Mouse (Mus musculus) lung, postnatal 14 days (tissue): ENCODE measurements around the gene Dll4.

Source experiments
- DNase-seq: peaks from one replicate; pipeline ENCODE4 v3.0.0; 2021

Gene Dll4

DNA sequence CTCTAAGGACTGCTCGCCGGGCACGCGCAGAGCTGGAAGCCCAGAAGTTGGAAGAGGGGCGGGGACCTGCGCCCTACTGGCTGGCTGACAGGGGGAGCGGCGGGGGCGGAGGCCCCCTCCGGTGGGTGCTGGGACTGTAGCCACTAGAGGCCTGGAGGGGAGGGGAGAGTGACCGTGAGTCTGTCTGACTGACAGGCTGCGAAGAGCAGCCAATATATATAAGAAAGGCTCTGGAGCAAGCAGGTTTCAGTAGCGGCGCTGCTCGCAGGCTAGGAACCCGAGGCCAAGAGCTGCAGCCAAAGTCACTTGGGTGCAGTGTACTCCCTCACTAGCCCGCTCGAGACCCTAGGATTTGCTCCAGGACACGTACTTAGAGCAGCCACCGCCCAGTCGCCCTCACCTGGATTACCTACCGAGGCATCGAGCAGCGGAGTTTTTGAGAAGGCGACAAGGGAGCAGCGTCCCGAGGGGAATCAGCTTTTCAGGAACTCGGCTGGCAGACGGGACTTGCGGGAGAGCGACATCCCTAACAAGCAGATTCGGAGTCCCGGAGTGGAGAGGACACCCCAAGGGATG lies at the start of gene Dll4:
Dll4 (plus strand) TSS at position 217 of the 576 bp plus-strand sequence.
- DNase-seq = peak; percentile 79

- DNase-seq = no peak
Measured at GRCm38 (mm10) chr2:119276926-119277325, 48.7 kb upstream of the Dll4 start.

GRCm38 (mm10) chr2:119277810-119278209 lies 47.8 kb upstream of the Dll4 start:
- no peak for DNase-seq

DNA sequence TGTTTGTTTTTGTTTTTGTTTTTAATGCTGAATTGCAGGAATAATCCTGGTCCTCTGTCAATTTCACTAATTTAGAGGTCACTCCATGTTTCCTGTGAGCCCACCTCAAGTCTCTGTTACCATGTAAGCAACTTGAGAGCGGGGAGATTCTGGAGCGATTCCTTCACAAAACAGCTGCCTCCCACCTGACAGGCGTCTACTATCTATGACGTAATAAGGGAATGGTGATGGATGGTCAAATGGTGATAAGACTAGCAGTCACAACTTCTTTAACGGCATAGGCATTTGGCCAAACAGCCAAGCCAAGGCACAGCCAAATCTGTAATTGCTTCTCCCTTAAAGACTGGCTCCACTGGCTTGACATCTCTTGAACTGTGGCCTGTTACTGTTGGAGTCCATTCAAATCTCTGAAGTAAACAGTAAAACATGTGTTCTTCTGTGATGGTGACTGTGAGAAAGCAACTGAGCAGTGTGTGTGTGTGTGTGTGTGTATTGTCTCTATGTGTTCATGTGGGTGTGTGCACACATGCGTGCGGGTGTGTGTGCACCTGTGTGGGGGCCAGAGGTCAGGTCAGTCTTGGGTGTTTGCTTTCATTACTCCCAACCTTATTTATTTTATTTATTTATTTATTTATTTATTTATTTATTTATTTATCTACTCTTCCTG lies 43.6 kb upstream of the Dll4 start:
- no peak for DNase-seq

DNA sequence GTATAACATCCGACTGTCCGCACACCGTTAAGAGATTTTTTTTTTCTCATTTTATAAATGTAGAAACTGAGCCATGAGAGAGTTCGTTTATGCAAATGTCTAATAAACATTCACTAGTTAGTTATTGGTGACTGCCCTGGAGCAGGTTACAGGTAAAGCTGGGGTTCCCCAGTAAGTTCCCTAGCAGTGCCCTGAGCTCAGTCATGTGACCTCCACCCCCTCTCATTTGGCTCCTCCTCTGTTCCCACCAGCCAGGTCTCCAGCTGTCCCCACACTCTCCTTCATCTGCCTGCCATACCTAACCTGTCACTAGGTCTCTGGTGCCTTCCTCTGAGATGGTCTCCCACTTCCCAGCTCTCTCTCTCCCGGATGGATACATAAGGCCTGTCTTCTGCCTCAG lies 38.2 kb upstream of the Dll4 start:
- DNase-seq = no peak

DNA sequence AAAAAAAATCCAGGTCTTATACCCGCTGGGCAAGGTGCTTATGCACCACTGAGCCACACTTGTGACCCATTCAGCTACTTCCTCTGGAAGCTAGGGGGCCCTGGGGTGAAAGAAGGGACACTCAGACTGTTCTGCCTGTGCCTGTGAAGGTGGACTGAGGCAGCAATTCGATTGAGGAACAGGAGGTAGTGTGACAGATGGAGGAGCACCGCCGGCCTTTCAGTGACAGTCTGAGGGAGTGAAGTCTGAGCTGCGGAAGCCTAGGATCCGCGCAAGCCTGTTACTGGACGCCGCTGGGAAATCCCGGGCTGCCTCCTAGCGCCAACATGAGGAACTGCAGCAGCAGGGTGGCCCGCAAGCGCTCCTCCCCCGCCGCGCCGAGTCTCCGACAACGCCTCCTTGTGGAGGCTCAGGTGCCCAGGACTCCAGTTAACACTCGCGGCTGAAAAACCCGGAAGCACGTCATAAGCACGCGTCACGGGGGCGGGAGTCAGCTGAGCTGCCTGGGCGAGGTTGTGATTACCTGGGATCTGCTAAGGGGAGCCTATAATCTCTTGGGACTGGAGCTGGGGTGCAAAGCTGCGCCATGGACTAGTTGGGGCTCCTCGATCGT lies 37.2 kb upstream of the Dll4 start, which contains the start of gene Vps18:
Vps18 (plus strand) TSS at position 471 of the 613 bp plus-strand sequence.
- peak; percentile 99 for DNase-seq

DNA sequence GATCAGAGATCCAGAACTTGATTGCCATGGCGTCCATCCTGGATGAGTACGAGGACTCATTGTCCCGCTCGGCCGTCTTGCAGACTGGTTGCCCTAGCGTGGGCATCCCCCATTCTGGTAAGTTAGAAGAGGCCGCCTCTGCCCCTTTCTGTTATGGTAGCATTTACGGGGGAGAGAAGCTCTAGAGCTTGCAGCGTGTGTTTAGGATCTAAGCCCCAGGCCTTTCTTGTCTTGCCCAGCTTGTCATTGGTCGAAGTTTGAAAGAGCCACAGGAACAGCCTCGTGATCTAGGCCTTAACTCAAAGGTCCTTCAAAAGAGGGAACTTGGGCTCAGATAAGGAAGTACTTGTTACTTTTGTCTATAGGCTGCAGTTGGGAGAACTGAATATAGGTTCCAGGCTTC lies 36.6 kb upstream of the Dll4 start:
- no peak for DNase-seq

DNA sequence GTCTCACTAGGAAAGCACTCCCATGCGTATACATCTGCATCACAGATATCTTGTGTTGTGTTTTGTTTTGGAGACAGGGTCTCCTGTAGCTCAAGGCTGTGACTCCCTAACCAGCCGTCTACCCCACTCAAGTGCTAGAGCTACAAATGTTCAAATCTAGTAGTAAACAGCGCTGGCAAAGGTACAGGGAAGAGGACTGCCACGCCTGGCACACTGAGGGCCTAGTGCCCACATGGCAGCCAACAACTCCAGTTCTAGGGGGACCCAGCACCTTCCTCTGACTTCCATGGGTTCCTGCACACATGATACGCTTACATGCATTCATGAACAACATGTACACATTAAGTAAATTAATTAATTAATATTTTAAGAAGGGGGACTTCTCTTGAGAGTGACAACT lies 33.3 kb upstream of the Dll4 start:
- no peak for DNase-seq

GRCm38 (mm10) chr2:119292852-119293251 lies 32.7 kb upstream of the Dll4 start:
- DNase-seq = no peak

DNA sequence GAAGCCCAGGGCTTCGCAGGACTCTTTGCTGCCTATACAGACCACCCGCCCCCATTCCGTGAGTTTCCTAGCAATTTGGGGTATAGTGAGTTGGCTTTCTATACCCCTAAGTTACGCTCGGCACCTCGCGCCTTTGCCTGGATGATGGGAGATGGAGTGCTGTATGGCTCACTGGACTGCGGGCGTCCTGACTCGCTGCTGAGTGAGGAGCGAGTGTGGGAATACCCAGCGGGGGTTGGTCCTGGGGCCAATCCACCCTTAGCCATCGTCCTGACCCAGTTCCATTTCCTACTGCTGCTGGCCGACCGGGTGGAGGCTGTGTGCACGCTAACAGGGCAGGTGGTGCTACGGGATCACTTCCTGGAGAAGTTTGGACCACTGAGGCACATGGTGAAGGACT lies 32.3 kb upstream of the Dll4 start:
- DNase-seq = no peak

DNA sequence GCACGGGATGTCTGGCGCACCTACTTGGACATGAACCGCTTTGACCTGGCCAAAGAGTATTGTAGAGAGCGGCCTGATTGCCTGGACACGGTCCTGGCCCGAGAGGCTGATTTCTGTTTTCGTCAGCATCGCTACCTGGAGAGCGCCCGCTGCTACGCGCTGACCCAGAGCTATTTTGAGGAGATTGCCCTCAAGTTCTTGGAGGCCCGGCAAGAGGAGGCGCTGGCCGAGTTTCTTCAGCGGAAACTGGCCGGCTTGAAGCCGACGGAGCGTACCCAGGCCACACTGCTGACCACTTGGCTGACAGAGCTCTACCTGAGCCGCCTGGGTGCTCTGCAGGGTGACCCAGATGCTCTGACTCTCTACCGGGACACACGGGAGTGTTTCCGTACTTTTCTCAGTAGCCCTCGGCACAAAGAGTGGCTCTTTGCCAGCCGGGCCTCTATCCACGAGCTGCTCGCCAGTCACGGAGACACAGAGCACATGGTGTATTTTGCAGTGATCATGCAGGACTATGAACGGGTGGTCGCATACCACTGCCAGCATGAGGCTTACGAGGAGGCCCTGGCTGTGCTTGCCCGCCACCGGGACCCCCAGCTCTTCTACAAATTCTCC lies 31.7 kb upstream of the Dll4 start:
- no peak for DNase-seq

- DNase-seq = no peak
Measured at GRCm38 (mm10) chr2:119294411-119294810, 31.2 kb upstream of the Dll4 start.

GRCm38 (mm10) chr2:119296756-119297155 lies 28.8 kb upstream of the Dll4 start:
- no peak for DNase-seq

- no peak for DNase-seq
Measured at GRCm38 (mm10) chr2:119297506-119297905, 28.1 kb upstream of the Dll4 start.

DNA sequence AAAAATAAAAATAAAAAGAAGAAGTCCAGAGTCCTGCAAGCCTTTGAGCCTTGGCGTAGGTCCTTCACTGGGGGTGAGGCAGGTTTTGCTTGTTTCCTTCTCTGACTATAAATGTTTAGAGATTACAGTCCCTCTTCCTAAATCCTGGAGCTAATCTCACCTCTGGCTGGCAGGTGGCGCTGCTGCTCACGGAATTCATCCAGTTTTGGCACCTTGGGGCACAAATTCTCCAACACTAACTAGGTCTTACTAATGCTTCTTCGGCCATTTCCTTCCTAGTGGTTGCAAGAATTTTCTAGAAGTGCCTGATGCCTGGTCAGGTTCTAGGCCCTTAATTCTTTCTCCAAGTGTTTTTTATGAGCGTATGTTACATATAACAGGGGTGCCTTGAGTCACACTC lies 27.3 kb upstream of the Dll4 start:
- DNase-seq = peak; percentile 79

DNA sequence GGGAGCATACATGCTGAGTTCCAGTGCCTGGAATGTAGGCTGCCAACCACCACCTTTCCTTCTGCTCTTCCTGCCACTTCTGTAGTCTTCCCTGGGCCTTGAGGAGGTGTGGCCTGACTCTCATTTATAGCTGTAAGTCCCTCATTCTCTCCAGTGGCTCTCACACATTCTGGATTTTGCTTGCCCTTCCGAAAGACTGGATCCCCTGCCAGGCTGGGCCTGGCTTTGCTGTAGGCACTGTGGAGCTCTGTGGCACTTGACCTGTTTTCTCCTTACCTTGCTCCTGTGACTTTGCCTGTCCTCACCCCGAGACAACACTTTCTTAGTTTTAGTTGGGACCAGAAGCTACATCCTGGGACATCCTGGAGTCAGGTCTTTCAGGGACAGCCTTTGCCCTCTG lies 26.7 kb upstream of the Dll4 start:
- DNase-seq = no peak

DNA sequence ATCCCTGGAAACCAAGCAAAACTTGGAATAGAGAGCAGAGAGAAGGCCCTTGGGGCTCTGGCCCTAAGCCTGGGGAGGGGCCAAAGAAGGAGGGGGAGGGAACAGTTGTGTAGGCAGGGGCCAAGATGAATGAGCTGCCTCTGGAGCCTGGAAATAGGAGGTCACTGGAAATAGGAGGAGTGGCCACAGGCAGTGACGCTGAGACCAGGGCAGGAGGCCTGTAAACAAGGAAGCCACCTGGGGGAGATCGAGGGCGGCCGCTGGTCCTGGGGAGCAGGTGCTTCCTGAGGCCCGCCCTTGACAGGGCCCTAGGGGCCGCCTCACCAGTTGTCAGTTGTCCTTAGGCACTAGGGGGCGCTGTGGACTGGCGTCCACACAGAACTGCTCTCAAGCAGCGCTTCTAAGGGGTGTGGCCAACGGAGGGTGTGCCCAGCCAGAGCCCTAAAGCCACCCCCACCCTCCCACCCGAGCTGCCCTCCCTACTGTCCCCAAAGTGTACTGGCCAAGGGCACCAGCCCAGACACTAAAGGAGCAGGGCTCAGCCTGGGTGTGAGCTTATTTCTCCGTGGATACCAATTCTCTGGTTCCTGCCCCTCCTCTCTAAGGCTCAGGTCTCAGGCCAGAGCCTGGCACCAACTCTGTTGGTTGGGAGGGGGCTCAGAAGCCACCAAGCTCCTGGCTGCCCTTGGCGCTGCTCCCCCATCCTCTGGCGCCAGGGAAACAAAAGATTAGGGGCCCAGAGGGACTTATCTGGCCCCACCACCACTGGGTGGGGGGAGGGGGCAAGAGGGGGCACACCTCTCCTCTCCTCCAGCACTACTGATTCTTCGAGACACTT lies 25.4 kb upstream of the Dll4 start:
- peak; percentile 93 for DNase-seq

DNA sequence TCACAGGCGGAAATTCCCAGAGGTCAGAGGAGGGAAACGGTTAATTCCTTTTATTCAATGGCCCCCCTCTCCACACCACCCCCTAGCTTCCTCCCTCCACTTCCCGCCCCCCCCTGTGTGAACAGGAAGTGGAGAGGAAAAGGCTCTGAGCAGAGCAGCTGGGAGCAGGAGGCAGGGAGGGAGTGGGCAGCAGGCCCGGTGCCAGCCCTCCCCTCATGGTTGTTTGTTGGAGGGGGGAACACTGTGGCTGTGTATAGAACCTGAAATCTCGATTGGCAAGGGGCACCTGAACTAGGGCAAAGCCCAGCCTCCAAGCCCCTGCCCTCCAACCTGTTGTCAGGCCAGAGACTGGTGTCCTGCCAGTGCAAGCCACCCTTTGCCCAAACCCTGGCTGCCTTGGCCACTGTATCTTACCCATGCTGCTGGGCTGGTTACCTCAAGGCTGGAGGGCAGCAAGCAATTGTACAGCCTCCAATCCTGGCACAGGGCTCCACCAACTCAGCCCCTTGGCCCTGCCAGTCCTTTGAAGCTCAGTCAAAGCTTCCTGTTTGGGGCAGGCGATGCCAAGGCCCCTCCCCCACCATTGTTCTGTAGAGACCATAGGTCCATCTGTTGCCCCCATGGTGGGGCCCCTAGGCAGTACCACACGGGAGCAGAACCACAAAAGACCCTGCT lies 24.6 kb upstream of the Dll4 start:
- peak; percentile 72 for DNase-seq

DNA sequence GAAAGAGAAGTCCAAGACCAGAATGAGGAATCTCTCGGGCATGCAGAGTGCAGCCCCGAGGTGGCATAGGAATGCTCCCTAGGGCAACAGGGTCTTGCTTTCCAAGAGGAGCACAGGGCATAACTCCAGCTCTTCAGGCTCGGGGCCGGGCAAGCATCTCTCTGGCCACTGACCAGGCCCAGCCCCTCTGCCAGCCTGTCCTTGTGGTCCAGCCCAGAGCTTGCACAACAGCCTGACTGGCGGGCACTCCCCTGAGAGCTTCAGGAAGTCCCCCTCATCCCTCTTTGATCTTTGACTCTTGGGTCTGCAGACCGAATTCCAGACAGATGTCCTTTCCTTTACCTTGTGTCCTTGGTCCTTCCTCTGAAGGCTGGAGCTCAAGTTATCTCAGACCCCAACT lies 22.7 kb upstream of the Dll4 start:
- no peak for DNase-seq

DNA sequence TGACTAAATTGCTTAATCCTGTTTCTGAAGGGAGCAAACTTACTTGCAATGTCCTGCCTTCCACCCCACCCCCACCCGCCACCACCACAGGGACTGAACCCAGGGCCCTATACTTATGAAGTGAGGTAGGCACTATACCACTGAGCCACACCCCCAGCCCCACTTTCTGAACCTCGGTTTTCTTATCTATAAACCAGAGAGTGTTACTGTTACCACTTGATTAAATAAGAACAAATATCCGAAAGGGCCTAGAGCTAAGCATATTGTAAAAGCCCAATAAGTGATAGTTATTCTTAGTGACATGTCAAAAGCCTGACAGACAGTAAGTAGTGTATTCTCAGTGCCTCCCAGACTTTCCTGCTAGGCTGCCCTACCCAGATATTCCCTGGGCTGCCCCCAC lies 21.2 kb upstream of the Dll4 start:
- DNase-seq = no peak

DNA sequence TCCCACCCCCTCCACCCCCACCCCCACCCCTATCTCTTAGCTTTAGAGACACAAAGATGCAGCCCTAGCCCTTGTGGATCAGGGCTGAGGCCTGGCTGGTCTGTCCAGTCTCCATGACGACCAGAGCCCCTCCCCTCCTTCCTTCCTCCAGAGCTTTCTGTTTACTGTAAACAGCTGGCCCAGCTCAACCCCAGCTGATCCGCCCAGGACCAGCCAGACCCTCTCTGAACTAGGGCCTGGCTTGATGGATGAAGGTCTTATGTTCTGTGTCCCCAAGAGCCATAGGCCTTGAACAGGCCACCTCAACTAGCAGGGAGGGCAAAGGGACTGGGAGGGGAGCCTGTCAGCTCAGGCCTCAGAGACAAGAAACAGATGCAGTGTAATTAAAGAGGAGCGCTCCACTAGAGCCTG lies 20.8 kb upstream of the Dll4 start:
- peak; percentile 74 for DNase-seq

DNA sequence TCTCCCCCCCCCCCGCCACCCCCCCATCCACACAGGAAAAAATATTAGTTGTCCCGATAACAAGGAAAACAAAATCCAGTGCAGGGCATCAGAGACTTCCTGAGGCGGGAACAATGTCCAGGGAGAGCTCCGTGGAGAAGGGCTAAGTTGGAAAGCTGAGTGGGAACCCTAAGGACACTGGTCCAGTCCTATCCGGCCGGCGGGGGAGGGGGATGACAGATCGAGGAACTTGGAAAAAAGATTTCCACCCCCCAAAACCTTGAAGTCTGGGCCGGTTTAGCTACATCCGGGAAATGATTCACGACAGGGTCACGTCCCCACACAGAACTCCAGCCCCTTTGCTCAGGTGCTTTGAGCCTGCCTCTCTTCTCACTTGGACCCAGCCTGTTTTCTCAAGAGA lies 14.0 kb upstream of the Dll4 start:
- DNase-seq = peak; percentile 39
